Mouse (Mus musculus) hindbrain, postnatal 0 days (tissue): ENCODE data around the gene Galnt10. TPM values are rescaled to one million over a fixed set of nuclear protein-coding genes. Genes with fewer than 3 reads are reported as not detected.

Experiments used
- ATAC-seq: fragments of 200-750 bp; cut with Nextera tagmentation; 2 replicates; pipeline ENCODE4 v1.8.0; 2017; ENCODE audit warnings: mild to moderate bottlenecking, moderate TSS enrichment, moderate library complexity
- DNase-seq: peaks from one replicate; pipeline ENCODE4 v3.0.0-alpha.2; 2015; ENCODE audit warnings: low spot score
- H3K27ac ChIP-seq: fragments of 300-500 bp; sonication (generic); 2 replicates; pipeline ENCODE4 v1.5.1; 2014; ENCODE audit warnings: mild to moderate bottlenecking
- H3K27me3 ChIP-seq: fragments of 300-500 bp; sonication (generic); 2 replicates; pipeline ENCODE4 v1.6.1; 2014; ENCODE audit warnings: low read length, mixed read lengths; ENCODE audit not compliant: insufficient read depth
- H3K36me3 ChIP-seq: fragments of 300-500 bp; sonication (generic); 2 replicates; pipeline ENCODE4 v1.6.1; 2014; ENCODE audit warnings: low read length, mixed read lengths; ENCODE audit not compliant: insufficient read depth
- H3K4me1 ChIP-seq: fragments of 300-500 bp; sonication (generic); 2 replicates; pipeline ENCODE4 v1.6.1; 2014; ENCODE audit warnings: antibody characterized with exemption, low read length, mixed read lengths; ENCODE audit not compliant: insufficient read depth
- H3K4me2 ChIP-seq: fragments of 300-500 bp; sonication (generic); 2 replicates; pipeline ENCODE4 v1.6.1; 2014; ENCODE audit warnings: low read depth, mild to moderate bottlenecking, low read length, moderate library complexity, mixed read lengths
- H3K4me3 ChIP-seq: fragments of 300-500 bp; sonication (generic); 2 replicates; pipeline ENCODE4 v1.5.1; 2014; ENCODE audit warnings: low read length
- H3K9ac ChIP-seq: fragments of 300-500 bp; sonication (generic); replicated peaks from 2 replicates; pipeline ENCODE4 v1.6.1; 2014; ENCODE audit warnings: mild to moderate bottlenecking, low read length, moderate library complexity, mixed read lengths
- H3K9me3 ChIP-seq: fragments of 300-500 bp; sonication (generic); 2 replicates; pipeline ENCODE4 v1.6.1; 2016; ENCODE audit warnings: low read length, mixed read lengths
- CTCF ChIP-seq: IDR thresholded peaks from 2 replicates; pipeline ENCODE4 v1.5.1; 2016; ENCODE audit warnings: antibody characterized with exemption, control low read depth, low read depth
- WGBS: fragments of 180-500 bp; shearing (Covaris S2); extraction: QIAGEN DNeasy Blood & Tissue Kit; methylation state at CpG from one replicate; pipeline ENCODE4 v1.1.7; 2014; 5-methylcytosine and 5-hydroxymethylcytosine counted together
- polyA plus RNA-seq: library from polyadenylated mRNA; unstranded; fragments of >200 nt; fragmentation: Nextera tagmentation; extraction: Ambion mirVana; gene quantifications from 2 replicates; pipeline ENCODE4 v1.2.1, GENCODE M21; 2015
- total RNA-seq: library from RNA; depleted of rRNA; stranded (reverse); fragments of >200 nt; gene quantifications from 2 replicates; pipeline ENCODE4 v1.2.3, GENCODE M21; 2014

Galnt10 gene
- total and polyA plus RNA-seq, 2 experiments from 2014 or later, result 10.9 to 20.3 TPM

GRCm38 (mm10) chr11:57713960-57714359 lies 68.7 kb downstream of the Galnt10 start:
- H3K4me3 ChIP-seq, result no peak overlapping the region
- H3K4me2 ChIP-seq, result no peak overlapping the region
- no peak overlapping the region for H3K27ac ChIP-seq
- no peaks in the 10 kb centered on the region for H3K36me3 ChIP-seq
- no peak for DNase-seq
- 91% methylated on average over 6 of the region's 6 CpGs for WGBS
- H3K9me3 ChIP-seq, result no peaks in the 10 kb centered on the region
- H3K27me3 ChIP-seq, result no peaks in the 10 kb centered on the region
- no peak for TF ChIP-seq CTCF
- ATAC-seq, result no peak
- H3K9ac ChIP-seq, result no peak overlapping the region
- no peaks in the 10 kb centered on the region for H3K4me1 ChIP-seq

- ATAC-seq (no peak), DNase-seq (no peak)
- Histone ChIP-seq H3K4me2 (no peak overlapping the region), H3K27ac (no peak overlapping the region), H3K36me3 (no peaks in the 10 kb centered on the region), H3K4me3 (no peak overlapping the region), H3K27me3 (no peaks in the 10 kb centered on the region), H3K4me1 (no peaks in the 10 kb centered on the region), H3K9me3 (no peaks in the 10 kb centered on the region), H3K9ac (no peak overlapping the region)
- TF ChIP-seq CTCF, result no peak
- WGBS, result 72% methylated on average over 3 of the region's 3 CpGs
These were observed 71.5 kb downstream of the Galnt10 start for GRCm38 (mm10) chr11:57716721-57717120.

- H3K4me2 ChIP-seq, result no peak overlapping the region
- H3K9me3 ChIP-seq, result no peaks in the 10 kb centered on the region
- no peak for ATAC-seq
- WGBS, result 78% methylated on average over 3 of the region's 3 CpGs
- no peaks in the 10 kb centered on the region for H3K27me3 ChIP-seq
- H3K4me1 ChIP-seq, result no peaks in the 10 kb centered on the region
- H3K36me3 ChIP-seq, result no peaks in the 10 kb centered on the region
- no peak overlapping the region for H3K9ac ChIP-seq
- H3K27ac ChIP-seq, result no peak overlapping the region
- DNase-seq, result no peak
- TF ChIP-seq CTCF, result no peak
- H3K4me3 ChIP-seq, result no peak overlapping the region
These were observed 72.2 kb downstream of the Galnt10 start for GRCm38 (mm10) chr11:57717432-57717831.

GRCm38 (mm10) chr11:57718081-57718480 lies 72.8 kb downstream of the Galnt10 start:
- Histone ChIP-seq H3K4me2 (no peak overlapping the region), H3K9ac (no peak overlapping the region), H3K27ac (no peak overlapping the region), H3K27me3 (no peaks in the 10 kb centered on the region), H3K36me3 (no peaks in the 10 kb centered on the region), H3K4me3 (no peak overlapping the region), H3K9me3 (no peaks in the 10 kb centered on the region), H3K4me1 (no peaks in the 10 kb centered on the region)
- no peak for TF ChIP-seq CTCF
- WGBS, result 91% methylated on average over 6 of the region's 6 CpGs
- ATAC-seq, result no peak
- DNase-seq, result no peak

GRCm38 (mm10) chr11:57719631-57720030 lies 74.4 kb downstream of the Galnt10 start:
- TF ChIP-seq CTCF, result no peak
- WGBS, result 28% methylated on average over 7 of the region's 7 CpGs
- H3K4me3 ChIP-seq, result no peak overlapping the region
- H3K4me2 ChIP-seq, result no peak overlapping the region
- peak; percentile 59 for DNase-seq
- H3K27ac ChIP-seq, result 0 out of 2 replicates have a peak overlapping the region, but pooled peaks have one; percentile 26
- no peaks in the 10 kb centered on the region for H3K9me3 ChIP-seq
- no peaks in the 10 kb centered on the region for H3K27me3 ChIP-seq
- no peak overlapping the region for H3K9ac ChIP-seq
- ATAC-seq, result 0 out of 2 replicates have a peak, but pooled peaks have one; percentile 53
- H3K36me3 ChIP-seq, result no peaks in the 10 kb centered on the region
- H3K4me1 ChIP-seq, result no peaks in the 10 kb centered on the region

GRCm38 (mm10) chr11:57720076-57720475 lies 74.8 kb downstream of the Galnt10 start:
- Histone ChIP-seq H3K9ac (no peak overlapping the region), H3K4me1 (no peaks in the 10 kb centered on the region), H3K9me3 (no peaks in the 10 kb centered on the region), H3K27ac (no peak overlapping the region; the same call in 1 of the 2 replicates), H3K4me3 (no peak overlapping the region), H3K36me3 (no peaks in the 10 kb centered on the region), H3K4me2 (no peak overlapping the region), H3K27me3 (no peaks in the 10 kb centered on the region)
- no peak for TF ChIP-seq CTCF
- 68% methylated on average over 6 of the region's 6 CpGs for WGBS
- DNase-seq, result no peak
- peak; percentile 12; the same call in 1 of the 2 replicates for ATAC-seq

GRCm38 (mm10) chr11:57724791-57725463 lies 79.7 kb downstream of the Galnt10 start:
- Histone ChIP-seq H3K4me3 (no peak overlapping the region), H3K4me2 (no peak overlapping the region), H3K9me3 (no peaks in the 10 kb centered on the region), H3K9ac (no peak overlapping the region), H3K36me3 (no peaks in the 10 kb centered on the region), H3K27me3 (no peaks in the 10 kb centered on the region), H3K27ac (no peak overlapping the region), H3K4me1 (peaks cover 8% of the 10 kb centered on the region; the same call in 1 of the 2 replicates)
- WGBS, result 84% methylated on average over 5 of the region's 5 CpGs
- peak; percentile 27 for TF ChIP-seq CTCF
- ATAC-seq (no peak), DNase-seq (no peak)
